Mouse (Mus musculus): ENCODE measurements at regions not wholly inside any gene's neighbourhood (a gene's known extent, or its start where the extent isn't known, plus 50 kb on each side); places are given as distances from the start of the nearest gene placed in this dataset.

DNA sequence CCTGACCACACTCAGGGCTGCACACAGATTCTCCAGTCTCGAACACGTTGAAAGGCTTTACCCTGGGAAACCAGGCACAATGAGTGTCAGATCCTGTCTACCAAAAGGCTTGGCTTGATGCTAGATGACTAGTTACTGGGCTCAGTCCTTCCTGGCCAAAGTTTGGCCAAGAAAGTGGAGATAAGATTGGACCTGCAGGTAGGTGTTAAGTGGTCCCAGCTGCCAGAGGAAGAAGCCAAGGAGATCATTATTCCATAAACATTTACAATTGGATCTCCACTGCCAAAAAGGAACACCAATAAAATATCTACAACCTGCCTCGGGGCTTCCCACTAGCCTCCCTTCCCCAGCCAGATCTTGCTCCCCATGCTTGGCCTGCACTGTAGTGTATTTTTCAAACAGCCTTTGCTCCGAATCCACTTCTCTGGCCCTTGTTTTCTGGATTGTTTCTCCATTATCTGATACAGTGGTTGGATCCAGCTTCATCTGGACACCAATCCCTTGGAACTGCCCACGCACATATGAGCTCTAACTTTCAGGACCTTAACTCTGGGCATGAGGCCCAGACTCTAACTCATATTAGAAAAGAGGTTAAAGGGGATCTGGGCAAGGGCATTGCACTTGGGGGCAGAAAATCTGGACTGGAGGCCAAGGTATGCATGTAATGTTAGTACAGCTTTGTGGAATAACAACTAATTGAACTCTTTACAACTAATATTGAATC lies 345.3 kb upstream of the Intu start:
- intact Hi-C loops (cut with DNase I): no loop called here
- no peak for DNase-seq (ENCODE audit: low spot score in 2 of 2)

DNA sequence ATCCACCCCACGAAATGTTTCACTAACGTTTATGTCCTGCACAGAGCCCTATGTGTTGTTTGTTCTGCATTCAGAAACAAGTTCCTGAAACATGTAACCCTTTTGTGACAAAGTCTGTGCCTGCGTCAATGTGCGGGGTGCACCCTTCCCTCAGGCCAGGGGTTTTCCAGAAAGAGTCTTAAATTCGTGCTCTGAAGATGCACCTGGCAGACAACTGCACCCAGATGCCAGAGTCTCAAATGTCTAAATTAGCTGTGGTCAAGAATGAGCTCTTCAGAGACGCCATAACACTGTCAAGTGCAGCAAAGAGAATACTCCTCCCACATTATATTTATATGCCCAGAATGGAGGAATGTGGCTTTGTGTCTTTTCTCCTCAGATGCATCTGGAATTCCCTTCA lies 341.6 kb upstream of the Intu start:
- DNase-seq (ENCODE audit: low spot score in 2 of 2): no peak
- intact Hi-C loops (cut with DNase I): no loop called here

DNA sequence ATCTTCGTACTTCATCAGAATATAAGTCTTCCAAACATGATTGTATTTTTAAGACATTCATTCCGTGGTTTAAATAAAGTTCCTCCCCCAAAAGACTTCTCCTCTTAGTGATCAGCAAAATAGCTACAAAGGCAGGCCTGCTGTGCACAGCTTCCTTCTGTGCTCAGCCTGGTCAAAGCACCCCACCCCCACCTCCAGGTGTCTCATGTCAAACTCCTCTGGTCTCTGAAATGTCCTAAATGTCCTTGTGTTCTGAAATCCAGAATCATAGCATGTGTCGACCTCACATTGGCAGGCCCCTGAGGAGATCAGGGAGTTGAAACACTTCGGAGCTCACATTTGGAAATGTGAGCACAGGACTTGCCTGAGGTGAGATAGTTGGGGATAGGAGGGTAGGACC lies 341.1 kb upstream of the Intu start:
- intact Hi-C loops (cut with DNase I): no loop called here
- DNase-seq (ENCODE audit: low spot score in 2 of 2): no peak

GRCm38 (mm10) chr3:40200174-40200573 lies 330.9 kb upstream of the Intu start:
- DNase-seq (ENCODE audit: low spot score in 2 of 2): no peak
- intact Hi-C loops (cut with DNase I): no loop called here

GRCm38 (mm10) chr3:40206326-40206725 lies 324.8 kb upstream of the Intu start:
- DNase-seq (ENCODE audit: low spot score in 2 of 2): no peak
- intact Hi-C loops (cut with DNase I): no loop called here

GRCm38 (mm10) chr3:40211793-40212192 lies 319.3 kb upstream of the Intu start:
- DNase-seq (ENCODE audit: low spot score in 2 of 2): no peak
- intact Hi-C loops (cut with DNase I): no loop called here

DNA sequence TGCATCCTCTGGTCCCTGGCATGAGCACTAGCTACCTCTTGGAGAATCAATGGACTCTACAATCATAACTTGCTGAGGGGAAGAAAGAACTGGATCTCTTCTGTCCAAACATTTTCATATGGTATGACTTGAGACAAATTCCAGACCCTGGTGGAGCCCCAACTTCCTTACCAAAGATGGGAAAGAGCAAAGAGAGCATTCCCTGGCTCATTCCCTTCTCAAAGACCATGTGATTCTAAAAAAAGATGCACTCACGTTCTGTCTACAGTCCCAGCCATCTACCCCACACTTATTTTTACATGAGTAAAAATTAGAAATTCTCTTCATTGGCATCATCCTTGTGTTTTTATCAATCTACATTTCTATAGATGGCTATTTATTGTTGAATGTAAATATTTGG lies 304.3 kb upstream of the Intu start:
- intact Hi-C loops (cut with DNase I): no loop called here

DNA sequence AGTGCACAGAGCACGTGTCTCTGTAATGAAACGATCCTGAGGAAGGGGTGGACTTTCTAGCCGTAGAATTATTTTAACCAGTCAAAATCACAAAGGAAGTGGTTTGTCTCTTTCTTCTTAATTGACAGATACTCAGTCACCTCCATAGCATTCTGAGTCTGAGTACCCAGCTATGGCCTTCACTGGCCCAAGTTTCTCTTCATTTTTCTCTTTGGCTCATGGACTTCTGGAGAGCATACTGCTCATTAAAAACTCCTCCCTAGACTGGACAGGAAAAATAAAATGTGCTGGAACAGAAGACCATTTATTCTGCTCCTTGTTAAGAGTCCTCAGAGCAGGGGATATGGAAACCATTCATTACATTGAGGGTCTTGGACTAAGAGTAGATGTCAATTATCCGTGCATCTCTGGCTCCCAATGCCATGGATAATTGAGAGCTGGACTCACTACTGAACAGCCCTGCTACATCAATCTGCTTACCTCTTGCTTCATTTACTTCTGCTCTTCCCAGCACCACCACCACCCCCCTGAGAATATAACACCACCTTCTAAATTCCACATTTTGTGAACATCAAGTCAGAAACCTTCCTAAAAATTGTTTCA lies 287.5 kb upstream of the Intu start:
- intact Hi-C loops (cut with DNase I): no loop called here
- no peak for DNase-seq (ENCODE audit: low spot score in 2 of 2)

More for the DNA sequence above, 304.3 kb upstream of the Intu start:
- DNase-seq (ENCODE audit: low spot score in 2 of 2): no peak

DNA sequence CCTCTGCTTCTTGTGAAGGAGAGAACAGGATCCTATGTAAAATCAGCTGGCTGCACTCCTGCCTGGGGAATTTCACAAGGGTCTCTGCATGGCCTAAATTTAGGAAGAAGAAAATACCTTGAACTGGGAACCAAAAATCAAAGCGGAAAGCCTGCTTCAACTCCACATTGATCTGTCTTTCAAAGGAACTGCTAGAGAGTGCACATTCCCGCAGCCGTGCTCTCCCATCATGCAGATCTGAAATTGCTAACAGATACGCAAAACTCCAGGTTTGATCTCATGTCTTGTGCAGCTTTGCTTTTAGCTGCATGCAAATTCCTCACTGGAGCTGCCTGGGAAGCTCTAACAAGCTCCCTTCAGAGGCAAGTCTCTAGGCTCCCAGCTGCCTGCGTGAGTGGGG lies 276.7 kb upstream of the Intu start:
- intact Hi-C loops (cut with DNase I): no loop called here

DNA sequence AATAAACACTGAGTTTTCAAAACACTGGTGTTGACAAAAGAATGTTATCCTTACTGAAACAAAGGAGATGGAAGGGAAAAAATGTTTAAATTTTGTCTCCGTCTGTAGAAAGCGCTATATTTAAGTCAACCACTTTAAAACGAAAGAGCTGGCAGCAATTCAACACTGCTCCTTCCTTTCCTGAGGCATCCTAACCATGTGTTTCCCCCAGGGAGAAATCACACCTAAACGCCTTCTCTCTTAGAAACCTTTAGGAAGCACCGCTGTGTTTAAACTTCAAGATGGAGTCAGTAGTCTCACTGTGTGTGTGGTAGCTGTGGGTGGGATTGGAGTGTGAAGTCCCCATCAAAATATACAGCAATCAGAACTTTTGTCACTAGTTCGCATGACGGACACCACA lies 268.6 kb upstream of the Intu start:
- intact Hi-C loops (cut with DNase I): no loop called here
- peak; percentile 67 to 84 for DNase-seq (ENCODE audit: low spot score in 2 of 2)

More for the DNA sequence above, 276.7 kb upstream of the Intu start:
- DNase-seq (ENCODE audit: low spot score in 2 of 2): no peak

DNA sequence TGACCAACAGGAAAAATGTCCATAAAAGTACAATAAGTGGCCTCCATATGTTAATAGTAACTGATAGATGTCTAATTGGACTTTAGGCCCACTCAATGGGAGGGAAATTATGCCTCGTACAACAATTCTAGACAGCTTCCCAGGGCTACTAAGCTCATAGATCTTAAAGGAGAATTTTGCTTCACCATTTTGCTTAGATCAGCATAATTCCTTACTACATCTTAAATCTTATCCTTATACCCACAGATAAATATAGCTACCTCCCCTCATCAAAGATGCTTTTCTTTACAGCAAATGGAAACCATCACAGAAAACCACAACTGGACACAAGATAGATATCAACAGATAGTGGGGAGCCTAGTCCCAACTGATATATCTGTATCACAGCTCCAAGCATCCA lies 263.6 kb upstream of the Intu start:
- intact Hi-C loops (cut with DNase I): no loop called here
- no peak for DNase-seq (ENCODE audit: low spot score in 2 of 2)

- intact Hi-C loops (cut with DNase I): no loop called here
- peak; percentile 22 to 41 for DNase-seq (ENCODE audit: low spot score in 2 of 2)
These were observed 248.2 kb upstream of the Intu start for GRCm38 (mm10) chr3:40282926-40283325.

DNA sequence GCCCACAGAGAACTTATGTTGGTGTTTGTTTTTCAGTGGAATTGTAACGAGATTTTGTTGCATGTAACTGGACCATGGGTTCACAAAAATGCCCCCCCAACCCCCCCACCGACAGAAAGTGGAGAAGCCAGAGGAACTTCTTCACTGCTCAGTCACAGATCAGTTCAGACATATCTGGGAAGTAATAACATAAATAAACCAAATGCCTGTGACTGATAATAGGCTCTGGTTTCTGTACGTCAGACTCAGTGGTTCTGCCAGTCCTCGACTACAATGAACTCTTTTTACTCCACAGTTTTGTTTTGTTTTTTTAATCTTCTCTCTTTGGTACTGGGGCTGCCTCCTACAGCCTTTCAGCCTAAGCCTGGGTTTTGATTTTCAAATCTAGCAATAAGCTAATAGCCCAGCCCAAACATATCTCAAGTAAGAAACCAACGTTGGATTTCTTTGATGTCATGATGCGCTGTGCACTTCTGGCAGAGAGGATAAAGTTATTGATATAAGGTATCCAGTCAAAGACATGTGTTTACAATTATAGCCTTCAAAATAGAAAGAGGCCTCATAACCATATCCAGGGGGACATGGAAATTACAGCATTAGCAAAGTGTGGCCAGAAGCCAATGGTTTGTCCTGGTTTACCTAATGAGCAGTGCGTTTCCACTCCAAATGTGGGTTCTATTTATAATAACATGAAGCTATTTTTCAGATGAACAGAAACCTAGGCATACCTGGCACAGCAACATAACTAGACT lies 244.0 kb upstream of the Intu start:
- no peak for DNase-seq (ENCODE audit: low spot score in 2 of 2)
- intact Hi-C loops (cut with DNase I): no loop called here

DNA sequence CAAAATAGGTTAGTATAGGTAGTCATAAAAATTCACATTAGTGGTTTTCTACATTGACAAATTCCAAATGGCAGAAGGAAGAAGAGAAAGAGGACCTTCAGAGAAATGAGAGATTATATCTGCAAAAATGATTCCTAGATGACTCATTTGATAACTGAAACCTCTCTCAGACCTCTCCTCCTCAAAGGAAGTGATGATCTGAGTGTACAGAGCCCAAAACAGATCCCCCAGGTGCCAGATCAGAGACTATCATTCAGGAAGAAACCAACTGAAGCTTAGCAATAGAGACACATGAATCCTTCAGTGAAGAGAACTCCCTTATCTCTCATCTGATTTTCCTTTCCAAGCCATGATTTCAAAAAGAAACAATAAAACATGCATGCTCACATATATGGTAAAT lies 234.0 kb upstream of the Intu start:
- no peak for DNase-seq (ENCODE audit: low spot score in 2 of 2)
- intact Hi-C loops (cut with DNase I): no loop called here

- DNase-seq (ENCODE audit: low spot score in 2 of 2): no peak
- intact Hi-C loops (cut with DNase I): no loop called here
These were observed 210.8 kb upstream of the Intu start for GRCm38 (mm10) chr3:40320319-40320718.

GRCm38 (mm10) chr3:40325872-40326803 lies 204.9 kb upstream of the Intu start:
- intact Hi-C loops (cut with DNase I): no loop called here

DNA sequence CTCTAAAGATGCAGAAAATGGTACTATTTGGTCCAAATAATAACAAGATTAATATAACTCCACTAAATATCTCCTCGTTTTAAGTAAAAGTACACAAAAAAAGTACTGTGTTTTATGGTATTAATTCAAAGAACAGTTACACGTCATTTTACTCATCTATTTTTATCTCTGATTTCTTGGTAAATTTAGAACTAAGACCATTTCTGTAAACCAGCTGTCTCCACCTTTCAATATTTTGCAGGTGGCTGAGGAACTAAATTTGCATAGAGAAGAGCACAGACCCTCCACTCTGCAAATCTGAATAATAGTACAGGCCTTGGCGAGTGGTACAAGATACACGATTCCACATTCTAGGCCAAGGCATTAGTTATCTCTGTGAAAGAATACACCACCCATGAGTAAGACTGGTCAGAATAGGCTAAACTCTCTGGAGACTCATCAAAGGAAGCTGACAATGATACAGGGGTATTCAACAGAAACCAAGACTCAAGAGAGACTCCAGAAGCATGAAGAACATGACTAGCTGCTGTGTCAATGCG lies 191.5 kb upstream of the Intu start:
- intact Hi-C loops (cut with DNase I): no loop called here
- no peak for DNase-seq (ENCODE audit: low spot score in 2 of 2)

More at GRCm38 (mm10) chr3:40325872-40326803, 204.9 kb upstream of the Intu start:
- DNase-seq (ENCODE audit: low spot score in 2 of 2): no peak

DNA sequence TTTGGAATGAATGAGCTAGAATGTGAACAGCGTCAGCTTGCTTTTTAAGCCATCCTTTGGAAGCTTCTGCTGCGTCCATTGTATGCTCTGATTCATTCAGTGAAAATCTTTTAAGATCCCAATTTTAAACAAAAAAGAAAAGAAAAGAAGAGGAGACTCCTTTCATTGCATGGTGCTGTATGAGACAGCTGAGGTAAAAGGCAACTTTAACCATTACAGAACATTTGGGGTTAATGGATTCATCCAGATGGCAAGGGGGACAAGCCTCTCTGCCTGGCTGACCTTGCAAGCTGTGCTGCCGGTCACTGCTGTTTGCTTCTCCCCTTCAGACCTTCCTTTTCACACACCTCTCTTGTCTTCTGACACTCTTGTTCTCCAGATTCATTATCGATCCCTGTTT lies 176.0 kb upstream of the Intu start:
- no peak for DNase-seq (ENCODE audit: low spot score in 2 of 2)
- intact Hi-C loops (cut with DNase I): no loop called here

DNA sequence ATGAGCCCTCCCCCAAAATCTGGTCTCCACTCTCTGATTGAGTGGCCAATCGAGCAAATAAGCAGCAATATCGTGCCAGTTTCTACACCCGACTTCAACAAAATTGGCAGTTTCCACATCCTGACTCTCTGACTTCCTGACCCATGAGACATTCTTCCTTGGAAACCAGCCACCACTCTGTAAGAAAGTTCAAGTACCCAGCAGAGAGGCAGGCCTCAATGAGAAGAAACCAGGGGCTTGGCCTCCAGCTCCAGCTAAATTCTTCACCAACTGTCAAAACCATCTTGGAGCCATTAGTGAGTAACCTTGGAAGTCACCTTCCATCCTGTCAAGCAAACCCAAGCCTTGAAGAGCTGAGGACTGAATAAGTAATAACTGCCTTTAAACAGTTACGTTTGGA lies 162.7 kb upstream of the Intu start:
- no peak for DNase-seq (ENCODE audit: low spot score in 2 of 2)
- intact Hi-C loops (cut with DNase I): no loop called here

All from left cerebral cortex, postnatal 14 days (tissue).